Mouse (Mus musculus): ENCODE measurements around the gene Prtg.

DNA sequence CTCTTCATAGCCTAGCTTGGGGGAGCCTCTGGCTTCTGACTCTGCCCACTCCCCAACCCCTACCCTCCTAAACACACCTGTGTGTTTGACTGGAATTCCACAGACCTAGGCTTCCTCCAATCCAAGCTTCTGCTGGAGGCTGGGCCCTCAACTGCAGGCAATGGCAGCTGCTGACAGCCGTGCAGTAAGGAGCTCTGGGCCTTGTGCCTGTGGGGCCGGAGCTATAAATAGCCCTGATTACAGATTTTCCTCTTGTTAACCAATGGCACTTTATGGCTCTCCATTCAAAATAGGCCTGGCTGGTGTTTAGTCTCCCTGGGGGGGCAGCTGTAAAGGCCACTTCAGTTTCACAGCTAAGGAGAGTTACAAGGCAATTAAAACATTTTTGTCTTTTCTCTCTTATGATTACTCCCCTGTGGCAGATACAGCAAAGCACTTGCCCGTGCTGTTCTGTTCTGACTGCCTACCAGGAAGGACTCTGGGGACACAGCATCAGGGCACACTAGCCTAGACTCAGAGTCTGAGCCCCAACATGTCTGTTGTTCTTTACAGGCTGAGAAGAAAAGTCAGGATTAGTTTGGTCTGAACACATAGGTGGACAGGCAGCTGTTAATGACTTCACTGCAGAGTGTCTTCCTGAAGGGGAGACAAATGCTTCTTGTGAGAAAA lies 43.5 kb upstream of the Prtg start:
- no peak for TF ChIP-seq CTCF (IDR thresholded peaks at IDR 0.05; ENCODE audit: low read depth, low read length)
- no peak for TF ChIP-seq POLR2A (IDR thresholded peaks at IDR 0.05; ENCODE audit: borderline replicate concordance, low read depth, low read length)
